Mouse (Mus musculus) urinary bladder, postnatal 25 days (tissue): ENCODE results near the gene Wdr81.

Experiments used
- DNase-seq: peaks from one replicate; pipeline ENCODE4 v3.0.0; 2022; ENCODE audit warnings: low spot score

Wdr81 gene

DNA sequence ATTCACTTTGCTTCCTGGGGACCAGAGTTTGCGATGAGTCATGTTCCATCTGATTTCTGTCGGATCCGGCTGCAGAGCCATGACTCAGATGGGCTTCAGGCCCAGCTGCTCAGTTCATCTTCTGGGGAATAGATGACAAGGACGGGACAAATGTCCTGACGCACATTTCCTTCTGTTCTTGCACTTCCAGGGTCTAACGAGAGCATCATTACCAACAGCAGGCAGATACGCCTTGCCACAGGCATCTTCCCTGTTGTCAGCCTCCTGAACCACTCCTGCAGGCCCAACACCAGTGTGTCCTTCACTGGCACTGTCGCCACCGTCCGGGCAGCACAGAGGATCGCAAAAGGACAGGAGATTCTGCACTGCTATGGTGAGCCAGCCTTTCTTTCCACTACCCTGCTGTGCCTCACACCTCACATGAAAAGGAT, 55.1 kb downstream of the Wdr81 start:
- DNase-seq = no peak

DNA sequence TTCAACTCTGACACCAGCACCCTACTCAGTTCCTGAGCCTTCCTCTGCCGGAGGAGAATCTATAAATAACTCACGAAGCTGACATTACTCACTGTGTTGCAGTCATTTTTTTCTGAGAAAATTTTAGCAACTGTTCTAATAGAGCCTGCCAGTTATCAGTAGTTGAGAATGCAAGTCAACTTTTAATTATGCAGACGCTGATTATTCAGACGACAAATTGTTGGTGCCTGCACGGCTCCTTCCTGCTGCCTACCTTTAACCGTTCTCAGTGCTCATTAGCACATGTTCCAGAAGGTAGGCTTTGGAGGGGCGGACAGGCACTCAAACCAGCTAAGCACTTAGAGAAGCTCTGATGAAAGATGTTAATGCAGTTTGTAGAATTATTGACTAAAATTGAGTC, 57.1 kb downstream of the Wdr81 start:
- DNase-seq = no peak

DNA sequence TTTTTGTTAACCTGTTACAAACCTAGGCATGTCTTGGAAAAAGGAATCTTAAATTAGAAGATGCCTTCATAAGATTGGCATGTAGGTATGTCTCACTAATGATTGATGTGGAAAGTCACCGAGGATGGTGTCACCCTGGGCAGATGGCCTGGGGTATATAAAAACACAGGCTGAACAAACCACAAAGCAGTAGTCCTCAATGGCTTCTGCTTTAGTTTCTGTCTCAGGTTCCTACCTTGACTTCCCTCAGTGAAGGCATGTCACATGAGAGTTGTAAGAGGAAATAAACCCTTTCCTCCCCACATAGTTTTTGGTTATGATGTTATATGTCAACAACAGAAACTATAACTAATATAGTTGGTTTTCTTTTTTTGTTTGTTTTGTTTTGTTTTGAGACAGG, 58.9 kb downstream of the Wdr81 start:
- no peak for DNase-seq
